Mouse (Mus musculus) hindbrain, embryonic 11.5 days (tissue): ENCODE results near the gene Mecom. TPM values are rescaled to one million over a fixed set of nuclear protein-coding genes. Genes with fewer than 3 reads are reported as not detected.

Experiments used
- ATAC-seq: fragments of 200-750 bp; cut with Nextera tagmentation; 2 replicates; pipeline ENCODE4 v1.8.0; 2017; ENCODE audit warnings: mild to moderate bottlenecking, moderate TSS enrichment, moderate library complexity; ENCODE audit not compliant: low FRiP score
- DNase-seq: peaks from one replicate; pipeline ENCODE4 v3.0.0-alpha.2; 2015; ENCODE audit warnings: low spot score
- H3K27ac ChIP-seq: fragments of 300-500 bp; sonication (generic); 2 replicates; pipeline ENCODE4 v1.5.1; 2014; ENCODE audit warnings: mild to moderate bottlenecking, low read depth, low read length
- H3K27me3 ChIP-seq: fragments of 300-500 bp; sonication (generic); 2 replicates; pipeline ENCODE4 v1.6.1; 2014; ENCODE audit warnings: mild to moderate bottlenecking, low read length, moderate library complexity, mixed read lengths; ENCODE audit not compliant: control insufficient read depth, insufficient read depth
- H3K36me3 ChIP-seq: fragments of 300-500 bp; sonication (generic); 2 replicates; pipeline ENCODE4 v1.6.1; 2014; ENCODE audit warnings: mild to moderate bottlenecking, low read length, moderate library complexity, mixed read lengths; ENCODE audit not compliant: control insufficient read depth, insufficient read depth
- H3K4me1 ChIP-seq: fragments of 300-500 bp; sonication (generic); replicated peaks from 2 replicates; pipeline ENCODE4 v1.6.1; 2014; ENCODE audit warnings: low read length, mixed read lengths; ENCODE audit not compliant: control insufficient read depth, insufficient read depth
- H3K4me2 ChIP-seq: fragments of 300-500 bp; sonication (generic); replicated peaks from 2 replicates; pipeline ENCODE4 v1.6.1; 2014; ENCODE audit warnings: mild to moderate bottlenecking, low read depth, low read length
- H3K4me3 ChIP-seq: fragments of 300-500 bp; sonication (generic); 2 replicates; pipeline ENCODE4 v1.5.1; 2014; ENCODE audit warnings: low read depth, low read length
- H3K9ac ChIP-seq: fragments of 300-500 bp; sonication (generic); 2 replicates; pipeline ENCODE4 v1.6.1; 2014; ENCODE audit warnings: low read depth, low read length
- H3K9me3 ChIP-seq: fragments of 300-500 bp; sonication (generic); 2 replicates; pipeline ENCODE4 v1.6.1; 2016; ENCODE audit warnings: low read length; ENCODE audit not compliant: control insufficient read depth
- WGBS: fragments of 180-500 bp; shearing (Covaris S2); extraction: QIAGEN DNeasy Blood & Tissue Kit; methylation state at CpG from one replicate; pipeline ENCODE4 v1.1.7; 2014; 5-methylcytosine and 5-hydroxymethylcytosine counted together
- polyA plus RNA-seq: library from polyadenylated mRNA; unstranded; fragments of >200 nt; fragmentation: Nextera tagmentation; extraction: Ambion mirVana; gene quantifications from 2 replicates; pipeline ENCODE4 v1.2.1, GENCODE M21; 2014

Mecom gene
- polyA plus RNA-seq, 1 experiment from 2014 or later, result 44.3 TPM

DNA sequence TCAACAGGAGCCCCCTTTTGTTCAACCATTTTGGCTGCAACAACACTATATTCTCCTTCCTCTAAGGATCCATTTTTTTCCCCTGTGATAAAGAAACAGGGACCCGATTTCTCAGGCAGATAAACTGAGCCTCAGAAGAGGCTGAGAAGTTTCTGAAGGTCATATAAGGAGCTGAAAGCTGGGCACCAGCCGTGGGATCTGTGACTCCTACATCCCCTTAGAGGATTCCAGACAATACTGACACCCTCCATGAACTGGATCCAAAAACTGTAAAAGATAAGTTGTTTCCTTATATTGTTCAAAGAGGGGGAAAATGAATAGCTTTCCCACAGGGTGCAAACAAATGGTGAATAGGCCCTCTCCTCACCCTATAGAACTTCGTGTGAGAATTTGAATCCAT is 241.7 kb downstream of the Mecom start:
- no peaks in the 10 kb centered on the region for H3K27me3 ChIP-seq
- ATAC-seq (no peak), DNase-seq (no peak)
- no peak overlapping the region for H3K4me3 ChIP-seq
- no peaks in the 10 kb centered on the region for H3K36me3 ChIP-seq
- no peaks in the 10 kb centered on the region for H3K4me1 ChIP-seq
- H3K9me3 ChIP-seq, result no peaks in the 10 kb centered on the region
- no peak overlapping the region for H3K4me2 ChIP-seq
- H3K27ac ChIP-seq, result no peak overlapping the region
- no peak overlapping the region for H3K9ac ChIP-seq
- WGBS, result 73% methylated on average over 3 of the region's 3 CpGs

DNA sequence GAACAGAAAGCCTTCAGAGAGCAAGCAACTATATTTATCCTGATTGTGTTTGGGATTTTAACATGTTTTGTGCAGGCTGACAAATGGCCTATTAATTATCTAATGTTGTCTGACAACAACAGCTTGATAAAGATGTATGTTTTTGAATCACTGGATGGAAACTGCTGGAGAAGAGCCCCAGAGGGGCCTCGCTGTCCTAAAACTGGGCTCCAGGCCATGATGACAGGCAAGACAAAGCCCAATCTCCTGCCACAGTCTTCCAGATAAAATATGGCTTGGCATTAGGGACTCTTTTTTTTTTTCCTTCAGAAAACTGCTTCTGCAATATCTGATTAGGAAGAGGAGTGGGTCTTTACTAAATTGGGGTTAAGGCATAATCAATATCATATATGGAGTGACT is 248.3 kb downstream of the Mecom start:
- Histone ChIP-seq H3K27ac (no peak overlapping the region), H3K4me2 (no peak overlapping the region), H3K4me1 (no peaks in the 10 kb centered on the region), H3K36me3 (no peaks in the 10 kb centered on the region), H3K4me3 (no peak overlapping the region), H3K9me3 (no peaks in the 10 kb centered on the region), H3K9ac (no peak overlapping the region), H3K27me3 (no peaks in the 10 kb centered on the region)
- ATAC-seq (no peak), DNase-seq (no peak)
- WGBS, result 57% methylated on average over 1 of the region's 1 CpGs

DNA sequence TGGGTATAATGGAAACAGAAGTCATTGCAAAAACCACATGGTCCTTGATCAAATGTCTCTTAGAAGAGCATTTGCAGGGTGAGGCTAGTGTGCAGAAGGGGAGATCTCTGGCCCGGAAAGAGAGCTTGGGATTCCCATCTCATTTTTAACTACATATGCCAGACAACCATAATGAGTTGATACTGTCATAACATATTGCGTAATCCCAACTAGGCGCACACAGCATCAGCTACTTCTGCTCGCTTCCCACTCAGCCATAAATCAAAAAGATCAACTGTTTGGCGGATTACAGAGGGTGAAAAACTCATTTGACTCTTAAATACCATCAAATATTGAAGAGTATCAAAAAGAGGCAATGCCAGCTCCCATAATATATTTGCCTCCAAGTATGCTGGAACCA is 253.4 kb downstream of the Mecom start:
- Histone ChIP-seq H3K9ac (no peak overlapping the region), H3K9me3 (no peaks in the 10 kb centered on the region), H3K4me2 (no peak overlapping the region), H3K36me3 (no peaks in the 10 kb centered on the region), H3K27ac (no peak overlapping the region), H3K4me3 (no peak overlapping the region), H3K4me1 (no peaks in the 10 kb centered on the region), H3K27me3 (no peaks in the 10 kb centered on the region)
- 86% methylated on average over 5 of the region's 5 CpGs for WGBS
- no peak for ATAC-seq
- DNase-seq, result no peak

DNA sequence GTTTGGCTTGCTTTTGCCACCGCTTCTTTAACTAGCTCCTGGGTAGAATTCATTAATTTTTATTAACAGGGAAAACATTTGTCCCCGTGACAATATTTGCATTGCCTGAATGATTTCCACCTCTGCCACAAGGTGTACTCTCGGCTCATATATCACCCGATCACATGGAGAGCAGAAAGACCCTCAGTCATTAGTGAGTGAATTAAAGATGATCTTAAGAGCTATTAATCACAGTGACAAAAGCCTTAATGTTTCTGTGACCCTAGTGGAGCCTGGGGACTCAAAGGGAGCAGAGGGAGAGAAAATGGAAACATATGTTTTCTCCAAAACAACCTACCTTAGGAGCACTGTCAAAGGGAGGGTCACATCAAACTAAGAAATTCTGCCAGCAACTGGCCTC is 261.3 kb downstream of the Mecom start:
- Histone ChIP-seq H3K27ac (no peak overlapping the region), H3K36me3 (no peaks in the 10 kb centered on the region), H3K9me3 (no peaks in the 10 kb centered on the region), H3K4me3 (no peak overlapping the region), H3K4me1 (no peaks in the 10 kb centered on the region), H3K4me2 (no peak overlapping the region), H3K27me3 (no peaks in the 10 kb centered on the region), H3K9ac (no peak overlapping the region)
- DNase-seq (no peak), ATAC-seq (peak; percentile 59; the same call in 1 of the 2 replicates)
- WGBS, result 38% methylated on average over 4 of the region's 4 CpGs

DNA sequence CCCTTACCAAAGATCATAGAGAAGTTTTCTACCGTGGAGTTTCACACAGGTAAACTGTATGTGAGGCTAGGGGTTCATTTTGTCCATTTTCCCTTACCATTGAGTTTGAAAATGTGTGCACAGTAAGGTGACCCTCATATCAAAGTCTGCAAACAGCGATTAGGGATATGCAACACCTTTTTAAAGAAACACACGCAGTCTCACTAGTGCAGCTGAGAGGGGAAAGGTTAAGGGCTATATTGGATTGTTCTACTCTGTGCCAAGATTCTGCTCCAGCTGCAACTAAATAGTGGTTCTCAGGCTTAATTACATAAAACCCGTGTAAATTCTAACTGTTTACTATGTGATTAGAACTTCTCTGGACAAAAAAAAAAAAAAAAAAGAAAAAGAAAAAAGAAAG is 263.7 kb downstream of the Mecom start:
- ATAC-seq, result no peak
- no peaks in the 10 kb centered on the region for H3K4me1 ChIP-seq
- H3K36me3 ChIP-seq, result no peaks in the 10 kb centered on the region
- no peak overlapping the region for H3K4me2 ChIP-seq
- no peak overlapping the region for H3K9ac ChIP-seq
- no peak overlapping the region for H3K4me3 ChIP-seq
- 78% methylated on average over 4 of the region's 4 CpGs for WGBS
- H3K27me3 ChIP-seq, result no peaks in the 10 kb centered on the region
- no peak for DNase-seq
- H3K9me3 ChIP-seq, result no peaks in the 10 kb centered on the region
- H3K27ac ChIP-seq, result no peak overlapping the region

DNA sequence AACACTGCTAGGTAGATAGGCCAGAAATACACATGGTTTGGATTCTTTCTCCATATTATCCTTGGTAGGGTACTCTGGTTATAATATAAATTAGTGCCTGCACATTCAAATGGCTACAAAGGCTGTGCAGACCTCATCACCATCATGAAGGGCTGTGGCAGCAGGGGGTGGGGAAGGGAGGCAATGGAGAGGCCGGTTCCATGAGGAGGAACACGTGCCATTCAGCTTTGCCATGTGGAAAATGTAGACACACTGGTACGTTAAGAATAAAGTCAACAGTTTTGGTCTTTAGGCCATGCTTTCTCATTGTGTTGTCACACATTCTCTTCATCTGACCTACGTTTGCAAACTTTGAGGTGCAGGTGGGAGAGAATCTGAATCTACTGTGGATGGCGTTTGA is 264.2 kb downstream of the Mecom start:
- WGBS, result 82% methylated on average over 5 of the region's 5 CpGs
- no peak overlapping the region for H3K27ac ChIP-seq
- H3K4me2 ChIP-seq, result no peak overlapping the region
- no peaks in the 10 kb centered on the region for H3K9me3 ChIP-seq
- no peak overlapping the region for H3K9ac ChIP-seq
- no peak overlapping the region for H3K4me3 ChIP-seq
- H3K4me1 ChIP-seq, result no peaks in the 10 kb centered on the region
- H3K27me3 ChIP-seq, result no peaks in the 10 kb centered on the region
- DNase-seq, result no peak
- H3K36me3 ChIP-seq, result no peaks in the 10 kb centered on the region
- no peak for ATAC-seq

DNA sequence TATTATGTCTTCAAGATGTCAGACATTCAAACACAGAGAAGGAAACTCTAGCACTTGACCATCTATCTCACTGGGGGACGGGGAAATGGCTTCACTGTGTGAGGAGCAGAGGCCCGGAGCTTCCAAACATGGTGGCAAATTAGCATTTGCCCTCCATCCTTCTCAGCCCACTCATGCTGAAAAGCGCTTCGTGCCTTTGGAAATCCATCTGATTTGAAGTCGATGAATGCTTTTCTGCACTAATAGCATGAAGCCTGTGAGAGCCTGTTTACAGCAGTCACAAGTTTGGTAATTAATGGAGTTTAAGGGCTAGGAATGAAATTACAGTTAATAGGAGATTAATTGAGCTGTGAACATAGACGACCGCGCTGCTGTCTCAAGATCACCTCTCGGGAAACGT is 270.2 kb downstream of the Mecom start:
- no peaks in the 10 kb centered on the region for H3K27me3 ChIP-seq
- H3K9ac ChIP-seq, result no peak overlapping the region
- no peak overlapping the region for H3K4me3 ChIP-seq
- ATAC-seq (no peak), DNase-seq (no peak)
- 78% methylated on average over 10 of the region's 10 CpGs for WGBS
- no peaks in the 10 kb centered on the region for H3K9me3 ChIP-seq
- no peaks in the 10 kb centered on the region for H3K4me1 ChIP-seq
- no peak overlapping the region for H3K4me2 ChIP-seq
- H3K27ac ChIP-seq, result no peak overlapping the region
- H3K36me3 ChIP-seq, result no peaks in the 10 kb centered on the region

DNA sequence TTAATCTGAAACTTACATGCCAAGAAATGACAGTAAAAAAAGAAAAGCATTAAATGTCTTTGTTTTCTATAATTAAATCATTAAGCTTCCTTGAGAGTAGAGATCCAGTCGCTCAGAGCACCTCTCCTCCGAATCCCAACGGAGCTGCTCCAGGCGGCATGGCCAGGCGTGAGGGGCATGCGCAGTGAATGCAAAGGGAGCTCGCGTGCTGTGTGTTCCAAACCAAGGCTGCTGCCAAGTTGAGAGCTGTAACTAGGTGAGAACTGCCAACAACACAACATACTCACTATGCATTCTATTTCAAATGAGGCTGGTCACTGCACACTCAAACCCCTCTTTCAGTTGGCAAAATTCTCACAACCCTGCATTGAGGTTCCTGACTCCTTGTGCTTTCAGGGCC is 271.7 kb downstream of the Mecom start:
- DNase-seq (no peak), ATAC-seq (no peak)
- Histone ChIP-seq H3K36me3 (no peaks in the 10 kb centered on the region), H3K4me2 (no peak overlapping the region), H3K4me1 (no peaks in the 10 kb centered on the region), H3K27ac (no peak overlapping the region), H3K9me3 (no peaks in the 10 kb centered on the region), H3K4me3 (no peak overlapping the region), H3K27me3 (no peaks in the 10 kb centered on the region), H3K9ac (no peak overlapping the region)
- WGBS, result 88% methylated on average over 8 of the region's 8 CpGs

DNA sequence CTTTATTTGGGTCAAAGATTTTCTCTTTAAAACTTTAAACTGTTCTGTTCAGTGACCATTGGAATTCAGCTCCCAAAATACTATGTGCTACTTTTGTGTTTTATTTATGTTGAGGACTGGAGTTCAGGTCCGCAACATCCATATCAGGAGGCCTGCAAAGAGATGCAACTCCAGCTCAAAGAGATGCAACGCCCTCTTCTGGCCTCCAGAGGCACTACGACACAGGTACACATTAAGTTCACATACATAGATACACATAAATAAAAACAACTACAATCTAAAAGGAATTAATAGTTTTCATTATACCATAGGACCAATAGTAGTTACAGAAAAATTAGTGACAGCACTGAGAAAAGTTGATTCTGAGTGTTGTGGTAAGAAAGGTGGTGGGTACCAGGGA is 278.6 kb downstream of the Mecom start:
- H3K27ac ChIP-seq, result no peak overlapping the region
- no peak overlapping the region for H3K4me3 ChIP-seq
- no peak for ATAC-seq
- no peaks in the 10 kb centered on the region for H3K9me3 ChIP-seq
- H3K4me2 ChIP-seq, result no peak overlapping the region
- WGBS, result 76% methylated on average over 3 of the region's 3 CpGs
- no peak overlapping the region for H3K9ac ChIP-seq
- H3K4me1 ChIP-seq, result no peaks in the 10 kb centered on the region
- H3K27me3 ChIP-seq, result no peaks in the 10 kb centered on the region
- no peak for DNase-seq
- H3K36me3 ChIP-seq, result no peaks in the 10 kb centered on the region
